ENCODE assay signal across 9 mouse cellular contexts in genomic region chr1:51267125-51267524, GRCm38 (mm10). TPM values are rescaled to one million over a fixed set of nuclear protein-coding genes. Genes with fewer than 3 reads are reported as not detected.
DNase-seq lines count a peak whose midpoint lies in the region; ATAC-seq lines count a peak whose summit lies in the region.
"Had no signal": no experiment of that assay in that cellular context is flagged by ENCODE, and none has a peak within 500 bp of the region (broad histone marks: within the 10 kb centered on the region; RNA-seq: fewer than 3 reads in every experiment).

No protein-coding gene starts in this region.

- H3K36me3 ChIP-seq in lung, embryonic 15.5 days: no peaks in the 10 kb centered on the region
- no peaks in the 10 kb centered on the region for H3K36me3 ChIP-seq in heart, embryonic 15.5 days
- no peaks in the 10 kb centered on the region for H3K36me3 ChIP-seq in limb, embryonic 15.5 days
- H3K36me3 ChIP-seq: liver, embryonic 15.5 days had no signal

- peak; percentile 37; the same call in 1 of the 2 replicates for ATAC-seq in cerebellum, adult (ENCODE audit: insufficient number of reproducible peaks, low FRiP score, low TSS enrichment)
- no peak for ATAC-seq in lung, embryonic 15.5 days (ENCODE audit: borderline replicate concordance, extremely low read depth, low FRiP score, low TSS enrichment)
- ATAC-seq in heart, embryonic 15.5 days (replicated peaks; ENCODE audit: insufficient number of reproducible peaks, insufficient read depth, low FRiP score, low read depth): no peak; the same call in 1 of the 2 replicates
- ATAC-seq in limb, embryonic 15.5 days (ENCODE audit: insufficient number of reproducible peaks, low FRiP score, low TSS enrichment, low read depth): 0 out of 2 replicates have a peak, but pooled peaks have one; percentile 24
- no peak for ATAC-seq in megakaryocyte, adult 5-6 weeks (ENCODE audit: poor library complexity, severe bottlenecking)

- 0 out of 2 replicates have a peak overlapping the region, but pooled peaks have one; percentile 8 for H3K4me2 ChIP-seq in lung, embryonic 15.5 days
- H3K4me2 ChIP-seq in heart, embryonic 15.5 days: peak overlapping the region; percentile 50
- H3K4me2 ChIP-seq in limb, embryonic 15.5 days: no peak overlapping the region
- H3K4me2 ChIP-seq: liver, embryonic 15.5 days had no signal

- H3K4me3 ChIP-seq in lung, embryonic 15.5 days: no peak overlapping the region
- no peak overlapping the region for H3K4me3 ChIP-seq in heart, embryonic 15.5 days
- no peak overlapping the region for H3K4me3 ChIP-seq in limb, embryonic 15.5 days
- H3K4me3 ChIP-seq: liver, embryonic 15.5 days had no signal

- no peak overlapping the region for H3K9ac ChIP-seq in lung, embryonic 15.5 days
- no peak overlapping the region; the same call in 1 of the 2 replicates for H3K9ac ChIP-seq in heart, embryonic 15.5 days
- H3K9ac ChIP-seq in limb, embryonic 15.5 days: no peak overlapping the region
- H3K9ac ChIP-seq: liver, embryonic 15.5 days had no signal

- no peak for DNase-seq in cerebellum, adult 11 months
- DNase-seq in lung, adult 18-20 months: no peak
- DNase-seq in urinary bladder, adult 18-20 months (ENCODE audit: low spot score in 2 of 2): no peak

- peak overlapping the region; percentile 86 for H3K27ac ChIP-seq in lung, embryonic 15.5 days
- H3K27ac ChIP-seq in heart, embryonic 15.5 days: peak overlapping the region; percentile 90
- H3K27ac ChIP-seq in limb, embryonic 15.5 days: peak overlapping the region; percentile 39; the same call in 1 of the 2 replicates
- H3K27ac ChIP-seq: liver, embryonic 15.5 days had no signal

- peaks cover 67% of the 10 kb centered on the region for H3K4me1 ChIP-seq in lung, embryonic 15.5 days
- peaks cover 67% of the 10 kb centered on the region for H3K4me1 ChIP-seq in heart, embryonic 15.5 days (replicated peaks)
- H3K4me1 ChIP-seq in limb, embryonic 15.5 days: peaks cover 12% of the 10 kb centered on the region
- H3K4me1 ChIP-seq: liver, embryonic 15.5 days had no signal

- H3K27me3 ChIP-seq in lung, embryonic 15.5 days: no peaks in the 10 kb centered on the region
- H3K27me3 ChIP-seq in heart, embryonic 15.5 days: no peaks in the 10 kb centered on the region
- no peaks in the 10 kb centered on the region for H3K27me3 ChIP-seq in limb, embryonic 15.5 days
- H3K27me3 ChIP-seq: liver, embryonic 15.5 days had no signal

- 15% methylated on average over 5 of the region's 5 CpGs for WGBS in lung, embryonic 15.5 days
- 5% methylated on average over 5 of the region's 5 CpGs for WGBS in heart, embryonic 15.5 days
- 41% methylated on average over 5 of the region's 5 CpGs for WGBS in limb, embryonic 15.5 days

- no peaks in the 10 kb centered on the region for H3K9me3 ChIP-seq in lung, embryonic 15.5 days
- no peaks in the 10 kb centered on the region for H3K9me3 ChIP-seq in heart, embryonic 15.5 days (replicated peaks)
- no peaks in the 10 kb centered on the region for H3K9me3 ChIP-seq in limb, embryonic 15.5 days
- H3K9me3 ChIP-seq: liver, embryonic 15.5 days had no signal

RNA-seq across cellular contexts. Expression of gene Cavin2, which starts 21.8 kb away (rescaled TPM):
- 144 and 152 TPM in 2 replicates for polyA plus RNA-seq in lung, embryonic 15.5 days (2015; fragmentation: Nextera tagmentation; extraction: Ambion mirVana)
- 182 and 194 TPM in 2 replicates for polyA plus RNA-seq in heart, embryonic 15.5 days (2015; fragmentation: Nextera tagmentation; extraction: Ambion mirVana)
- 48.9 and 71.3 TPM in 2 replicates for polyA plus RNA-seq in limb, embryonic 15.5 days (2015; fragmentation: Nextera tagmentation; extraction: Ambion mirVana)
- not detected in 2 replicates for total RNA-seq in megakaryocyte, adult 5-6 weeks (2015)
- total RNA-seq in megakaryocyte, adult 5-6 weeks (2017): 0.33 TPM in 1 of 2 replicates, not detected in the other

Comparison
In these comparisons a context has a peak if more than half of its experiments do, and no peak if none do; other contexts are left out.
1. ATAC-seq: peak in cerebellum, adult (single experiment) and limb, embryonic 15.5 days (single experiment); none in lung, embryonic 15.5 days (single experiment), heart, embryonic 15.5 days (single experiment) and megakaryocyte, adult 5-6 weeks (single experiment).
2. H3K27ac ChIP-seq: peak in every context shown above with its lines; median percentile 90 in heart, embryonic 15.5 days; 86 in lung, embryonic 15.5 days; 39 in limb, embryonic 15.5 days.